Mouse (Mus musculus) hindbrain, postnatal 0 days (tissue): ENCODE measurements around the gene Pde4d. TPM values are rescaled to one million over a fixed set of nuclear protein-coding genes. Genes with fewer than 3 reads are reported as not detected.

ENCODE experiments used
- ATAC-seq: fragments of 200-750 bp; cut with Nextera tagmentation; 2 replicates; pipeline ENCODE4 v1.8.0; 2017; ENCODE audit warnings: mild to moderate bottlenecking, moderate TSS enrichment, moderate library complexity
- DNase-seq: peaks from one replicate; pipeline ENCODE4 v3.0.0-alpha.2; 2015; ENCODE audit warnings: low spot score
- H3K27ac ChIP-seq: fragments of 300-500 bp; sonication (generic); 2 replicates; pipeline ENCODE4 v1.5.1; 2014; ENCODE audit warnings: mild to moderate bottlenecking
- H3K27me3 ChIP-seq: fragments of 300-500 bp; sonication (generic); 2 replicates; pipeline ENCODE4 v1.6.1; 2014; ENCODE audit warnings: low read length, mixed read lengths; ENCODE audit not compliant: insufficient read depth
- H3K36me3 ChIP-seq: fragments of 300-500 bp; sonication (generic); 2 replicates; pipeline ENCODE4 v1.6.1; 2014; ENCODE audit warnings: low read length, mixed read lengths; ENCODE audit not compliant: insufficient read depth
- H3K4me1 ChIP-seq: fragments of 300-500 bp; sonication (generic); 2 replicates; pipeline ENCODE4 v1.6.1; 2014; ENCODE audit warnings: antibody characterized with exemption, low read length, mixed read lengths; ENCODE audit not compliant: insufficient read depth
- H3K4me2 ChIP-seq: fragments of 300-500 bp; sonication (generic); 2 replicates; pipeline ENCODE4 v1.6.1; 2014; ENCODE audit warnings: low read depth, mild to moderate bottlenecking, low read length, moderate library complexity, mixed read lengths
- H3K4me3 ChIP-seq: fragments of 300-500 bp; sonication (generic); 2 replicates; pipeline ENCODE4 v1.5.1; 2014; ENCODE audit warnings: low read length
- H3K9ac ChIP-seq: fragments of 300-500 bp; sonication (generic); replicated peaks from 2 replicates; pipeline ENCODE4 v1.6.1; 2014; ENCODE audit warnings: mild to moderate bottlenecking, low read length, moderate library complexity, mixed read lengths
- H3K9me3 ChIP-seq: fragments of 300-500 bp; sonication (generic); 2 replicates; pipeline ENCODE4 v1.6.1; 2016; ENCODE audit warnings: low read length, mixed read lengths
- CTCF ChIP-seq: IDR thresholded peaks from 2 replicates; pipeline ENCODE4 v1.5.1; 2016; ENCODE audit warnings: antibody characterized with exemption, control low read depth, low read depth
- WGBS: fragments of 180-500 bp; shearing (Covaris S2); extraction: QIAGEN DNeasy Blood & Tissue Kit; methylation state at CpG from one replicate; pipeline ENCODE4 v1.1.7; 2014; 5-methylcytosine and 5-hydroxymethylcytosine counted together
- polyA plus RNA-seq: library from polyadenylated mRNA; unstranded; fragments of >200 nt; fragmentation: Nextera tagmentation; extraction: Ambion mirVana; gene quantifications from 2 replicates; pipeline ENCODE4 v1.2.1, GENCODE M21; 2015
- total RNA-seq: library from RNA; depleted of rRNA; stranded (reverse); fragments of >200 nt; gene quantifications from 2 replicates; pipeline ENCODE4 v1.2.3, GENCODE M21; 2014

Pde4d gene
- total and polyA plus RNA-seq, 2 experiments from 2014 or later: 19.3 to 77.1 TPM

DNA sequence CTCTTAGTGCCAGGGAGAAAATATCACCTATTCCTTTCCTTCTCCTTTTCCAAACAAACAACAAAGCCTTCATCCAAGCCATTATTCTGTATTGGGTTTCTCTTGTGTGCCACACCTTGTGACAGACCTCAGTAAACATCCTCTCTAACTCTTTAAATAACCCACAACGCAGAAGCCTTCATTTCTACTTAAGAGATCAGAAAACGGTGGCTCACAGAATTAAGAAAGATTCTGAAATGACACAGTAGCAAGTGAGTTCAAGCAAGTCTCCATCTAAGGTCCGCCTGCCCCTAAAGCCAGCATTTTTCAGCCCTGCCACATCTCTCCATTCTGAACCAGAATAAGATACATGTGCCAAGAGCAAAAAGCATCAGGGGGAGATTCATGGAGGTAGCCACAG, 1370.4 kb downstream of the Pde4d start:
- no peak overlapping the region for H3K4me2 ChIP-seq
- no peaks in the 10 kb centered on the region for H3K27me3 ChIP-seq
- no peaks in the 10 kb centered on the region for H3K36me3 ChIP-seq
- ATAC-seq (no peak), DNase-seq (no peak)
- no peak for TF ChIP-seq CTCF
- H3K9ac ChIP-seq: no peak overlapping the region
- 73% methylated on average over 3 of the region's 3 CpGs for WGBS
- H3K9me3 ChIP-seq: no peaks in the 10 kb centered on the region
- H3K27ac ChIP-seq: no peak overlapping the region
- no peak overlapping the region for H3K4me3 ChIP-seq
- H3K4me1 ChIP-seq: peaks cover 12% of the 10 kb centered on the region

DNA sequence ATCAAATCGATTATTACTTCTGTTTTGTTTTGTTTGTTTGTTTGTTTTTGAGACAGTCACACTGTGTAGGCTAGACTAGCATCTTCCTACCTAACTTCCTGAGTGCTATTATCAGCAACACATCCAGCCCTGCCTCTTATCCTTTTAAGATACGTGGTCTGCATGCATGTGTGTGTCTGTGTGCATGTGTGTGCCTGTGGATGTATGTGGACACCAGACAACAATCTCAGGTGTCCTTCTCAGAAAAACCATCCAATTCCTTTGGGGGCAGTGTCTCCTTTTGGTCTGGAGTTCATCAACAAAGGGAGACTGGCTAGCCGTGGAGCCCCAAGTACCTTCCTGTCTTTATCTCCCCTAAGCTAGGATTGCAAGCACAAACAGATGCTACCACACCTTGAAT, 1371.1 kb downstream of the Pde4d start:
- no peak for DNase-seq
- H3K27ac ChIP-seq: no peak overlapping the region
- no peak overlapping the region for H3K9ac ChIP-seq
- peaks cover 12% of the 10 kb centered on the region for H3K4me1 ChIP-seq
- WGBS: 77% methylated on average over 3 of the region's 3 CpGs
- H3K4me3 ChIP-seq: no peak overlapping the region
- no peaks in the 10 kb centered on the region for H3K9me3 ChIP-seq
- TF ChIP-seq CTCF: no peak
- no peaks in the 10 kb centered on the region for H3K36me3 ChIP-seq
- no peak for ATAC-seq
- no peaks in the 10 kb centered on the region for H3K27me3 ChIP-seq
- H3K4me2 ChIP-seq: no peak overlapping the region

- Histone ChIP-seq H3K36me3 (no peaks in the 10 kb centered on the region), H3K9me3 (no peaks in the 10 kb centered on the region), H3K27ac (peak overlapping the region; percentile 84), H3K27me3 (no peaks in the 10 kb centered on the region), H3K9ac (peak overlapping the region; percentile 35), H3K4me3 (peak overlapping the region; percentile 36), H3K4me2 (peak overlapping the region; percentile 67), H3K4me1 (peaks cover 12% of the 10 kb centered on the region)
- ATAC-seq (no peak), DNase-seq (peak; percentile 25)
- TF ChIP-seq CTCF: no peak
- 8% methylated on average over 8 of the region's 8 CpGs for whole genome bisulfite sequencing
Observed at GRCm38 (mm10) chr13:109821725-109822412, 1372.1 kb downstream of the Pde4d start.

DNA sequence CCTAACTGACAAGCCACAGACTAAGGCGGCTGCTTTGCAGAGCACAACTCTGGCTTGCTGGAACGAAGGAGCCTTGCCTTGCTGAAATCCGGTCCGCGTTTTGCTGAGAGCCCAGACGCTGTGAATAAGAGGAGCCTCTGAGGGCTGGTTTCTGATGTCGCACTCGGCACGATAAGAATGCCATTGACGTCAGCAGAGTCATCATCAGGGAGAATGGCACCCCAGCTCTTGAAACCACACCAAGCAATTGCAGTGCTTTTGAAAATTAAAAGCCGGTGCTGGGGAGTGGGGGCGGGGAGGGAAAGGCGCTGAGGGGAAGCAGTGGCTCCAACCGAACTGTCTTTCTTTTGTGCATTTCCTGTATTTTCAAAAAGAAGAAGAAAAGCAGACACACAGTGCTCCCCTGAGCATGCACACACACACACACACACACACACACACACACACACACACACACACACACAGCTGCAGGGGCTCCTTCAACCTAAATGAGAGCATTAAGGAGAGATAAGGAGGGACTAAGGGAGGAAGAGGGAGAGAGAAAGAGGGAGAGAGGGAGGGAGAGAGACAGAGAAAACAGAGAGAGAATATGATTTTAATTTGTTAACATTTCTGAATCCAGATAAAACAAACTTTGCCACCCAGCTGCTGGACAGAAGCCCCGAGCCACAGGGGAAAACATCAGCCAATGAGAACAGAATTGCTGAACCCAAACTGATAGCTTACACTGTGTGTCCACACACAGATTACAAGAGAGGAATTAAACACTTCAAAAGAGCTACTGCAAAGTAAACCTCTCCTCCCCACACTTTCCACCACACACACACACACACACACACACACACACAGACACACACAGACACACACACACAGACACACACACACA, 1372.9 kb downstream of the Pde4d start:
- H3K4me2 ChIP-seq: peak overlapping the region; percentile 67
- no peaks in the 10 kb centered on the region for H3K27me3 ChIP-seq
- ATAC-seq (peak; percentile 96), DNase-seq (peak; percentile 98)
- H3K36me3 ChIP-seq: no peaks in the 10 kb centered on the region
- peak overlapping the region; percentile 36 for H3K4me3 ChIP-seq
- H3K9ac ChIP-seq: peak overlapping the region; percentile 35
- TF ChIP-seq CTCF: no peak
- WGBS: under 1% methylated on average over 15 of the region's 15 CpGs
- H3K9me3 ChIP-seq: no peaks in the 10 kb centered on the region
- peak overlapping the region; percentile 84 for H3K27ac ChIP-seq
- H3K4me1 ChIP-seq: peaks cover 12% of the 10 kb centered on the region

GRCm38 (mm10) chr13:109823307-109824031, 1373.7 kb downstream of the Pde4d start:
- peak overlapping the region; percentile 37; the same call in 1 of the 2 replicates for H3K9ac ChIP-seq
- WGBS: 8% methylated on average over 11 of the region's 11 CpGs
- DNase-seq (peak; percentile 71), ATAC-seq (no peak)
- H3K4me2 ChIP-seq: peak overlapping the region; percentile 67
- H3K27ac ChIP-seq: peak overlapping the region; percentile 84
- H3K36me3 ChIP-seq: no peaks in the 10 kb centered on the region
- no peaks in the 10 kb centered on the region for H3K27me3 ChIP-seq
- peak overlapping the region; percentile 11; the same call in 1 of the 2 replicates for H3K4me3 ChIP-seq
- no peaks in the 10 kb centered on the region for H3K9me3 ChIP-seq
- peaks cover 12% of the 10 kb centered on the region for H3K4me1 ChIP-seq
- no peak for TF ChIP-seq CTCF

DNA sequence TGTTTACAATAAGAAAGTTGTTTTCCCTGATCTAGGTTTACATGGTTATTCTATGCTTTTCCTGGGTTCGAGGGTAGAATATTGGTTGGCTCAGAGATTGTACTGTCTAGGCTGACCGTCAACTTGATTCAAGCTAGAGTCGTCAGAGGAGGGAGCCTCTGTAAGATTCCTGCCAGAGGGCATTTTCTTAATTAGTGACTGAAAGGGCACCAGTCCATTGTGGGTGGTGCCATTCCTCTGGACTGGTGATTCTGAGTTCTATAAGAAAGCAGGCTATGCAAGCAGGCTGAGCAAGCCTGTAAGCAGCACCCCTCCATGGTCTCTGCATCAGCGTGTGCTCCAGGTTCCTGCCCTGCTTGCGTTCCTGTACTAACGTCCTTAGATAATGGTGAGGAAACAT, 1376.1 kb downstream of the Pde4d start:
- Histone ChIP-seq H3K9me3 (no peaks in the 10 kb centered on the region), H3K27ac (no peak overlapping the region), H3K9ac (no peak overlapping the region), H3K27me3 (no peaks in the 10 kb centered on the region), H3K4me3 (no peak overlapping the region), H3K36me3 (no peaks in the 10 kb centered on the region), H3K4me2 (no peak overlapping the region), H3K4me1 (peaks cover 12% of the 10 kb centered on the region)
- no peak for TF ChIP-seq CTCF
- no peak for ATAC-seq
- no peak for DNase-seq
- WGBS: 83% methylated on average over 6 of the region's 6 CpGs
